Mouse (Mus musculus) bone marrow, adult 2 months (tissue): ENCODE data around the gene Brpf3. TPM values are rescaled to one million over a fixed set of nuclear protein-coding genes. Genes with fewer than 3 reads are reported as not detected.
"Not testable (repeated sequence)": the region's sequence is repeated elsewhere in the genome, so short reads cannot be mapped to it uniquely, and the experiment has no call there.

ENCODE experiments used
- H3K27ac ChIP-seq: fragments of 200-500 bp; 2 replicates; pipeline ENCODE4 v1.5.1; 2012; ENCODE audit warnings: low read depth, mild to moderate bottlenecking, control low read depth, inconsistent platforms, low read length; ENCODE audit not compliant: control insufficient read depth, poor library complexity, insufficient read depth
- H3K4me1 ChIP-seq: fragments of 200-500 bp; 2 replicates; pipeline ENCODE4 v1.6.1; 2011; ENCODE audit warnings: low read length; ENCODE audit not compliant: control insufficient read depth, insufficient read depth
- H3K4me3 ChIP-seq: fragments of 200-500 bp; replicated peaks from 2 replicates; pipeline ENCODE3; 2011; ENCODE audit warnings: mild to moderate bottlenecking, low read depth, low read length, control low read depth; ENCODE audit not compliant: control insufficient read depth
- CTCF ChIP-seq: fragments of 200-500 bp; IDR thresholded peaks from 2 replicates; pipeline ENCODE4 v1.5.1; 2011; ENCODE audit warnings: low read length, control low read depth; ENCODE audit not compliant: control insufficient read depth, insufficient read depth
- POLR2A ChIP-seq: fragments of 200-500 bp; IDR thresholded peaks from 2 replicates; pipeline ENCODE4 v1.6.1; 2011; ENCODE audit warnings: low read depth, mild to moderate bottlenecking, control low read depth, low read length, borderline replicate concordance; ENCODE audit not compliant: control insufficient read depth
- WGBS: fragments of 180-500 bp; shearing (Covaris S2); methylation state at CpG from one replicate; pipeline ENCODE4 v1.1.7; 2018; 5-methylcytosine and 5-hydroxymethylcytosine counted together
- polyA plus RNA-seq: library from polyadenylated mRNA; stranded (reverse); fragments of >200 nt; gene quantifications from 2 replicates; pipeline ENCODE4 v1.2.4, GENCODE M21; 2011; ENCODE audit warnings: low replicate concordance; ENCODE audit not compliant: missing spikeins, insufficient read depth, insufficient read length

Brpf3 gene
- polyA plus RNA-seq, 1 experiment, result 133 TPM

DNA sequence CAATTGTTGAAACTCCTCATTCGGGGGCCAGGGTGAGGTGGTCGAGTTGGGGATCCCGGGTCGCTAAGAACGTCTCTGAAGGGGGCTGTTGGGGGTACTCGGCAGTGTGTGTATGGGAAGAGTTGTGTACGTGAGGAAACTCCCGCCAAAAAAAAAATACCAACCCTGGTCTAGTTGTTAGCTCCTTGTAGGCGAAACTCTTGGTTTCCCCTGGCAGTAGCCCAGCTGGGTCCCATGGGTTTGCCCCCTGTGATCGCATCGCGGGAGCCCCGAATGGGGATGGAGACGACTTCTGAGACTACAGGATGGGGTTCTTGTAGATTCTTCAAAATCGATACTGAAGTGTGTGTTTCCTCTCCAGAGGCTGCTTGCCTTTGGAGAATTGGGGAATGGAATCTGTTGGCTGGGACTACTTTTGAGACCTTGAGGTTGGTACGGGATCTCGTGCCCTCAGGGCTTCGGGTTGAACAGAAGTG is 1.2 kb downstream of the Brpf3 start:
- Histone ChIP-seq H3K4me3 (peak overlapping the region; percentile 91), H3K27ac (peak overlapping the region; percentile 69), H3K4me1 (no peaks in the 10 kb centered on the region)
- WGBS, result 1% methylated on average over 18 of the region's 18 CpGs
- TF ChIP-seq POLR2A (no peak), CTCF (no peak)

DNA sequence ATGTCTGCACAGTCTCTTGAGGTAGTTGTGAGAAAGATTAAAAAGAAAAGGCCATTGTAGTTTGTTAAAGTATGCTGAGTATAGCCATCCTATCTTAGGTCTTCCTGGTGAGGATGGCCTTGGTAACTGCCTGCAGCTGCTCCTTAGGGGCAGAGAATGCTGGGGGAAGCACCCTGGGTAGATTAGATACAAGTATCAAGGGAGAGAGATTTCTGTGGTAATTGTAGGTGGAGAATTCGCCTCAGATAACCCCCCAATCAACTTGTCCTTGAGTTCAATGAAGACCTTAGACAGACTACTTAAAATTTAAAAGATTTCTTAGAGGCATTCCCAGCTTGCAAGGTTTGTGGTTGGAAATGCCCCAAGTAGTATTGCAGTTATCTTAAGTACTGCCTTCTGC is 2.4 kb downstream of the Brpf3 start:
- TF ChIP-seq CTCF (no peak), POLR2A (no peak)
- Histone ChIP-seq H3K4me1 (no peaks in the 10 kb centered on the region), H3K4me3 (no peak overlapping the region), H3K27ac (no peak overlapping the region)
- whole genome bisulfite sequencing, result 67% methylated on average over 1 of the region's 1 CpGs

DNA sequence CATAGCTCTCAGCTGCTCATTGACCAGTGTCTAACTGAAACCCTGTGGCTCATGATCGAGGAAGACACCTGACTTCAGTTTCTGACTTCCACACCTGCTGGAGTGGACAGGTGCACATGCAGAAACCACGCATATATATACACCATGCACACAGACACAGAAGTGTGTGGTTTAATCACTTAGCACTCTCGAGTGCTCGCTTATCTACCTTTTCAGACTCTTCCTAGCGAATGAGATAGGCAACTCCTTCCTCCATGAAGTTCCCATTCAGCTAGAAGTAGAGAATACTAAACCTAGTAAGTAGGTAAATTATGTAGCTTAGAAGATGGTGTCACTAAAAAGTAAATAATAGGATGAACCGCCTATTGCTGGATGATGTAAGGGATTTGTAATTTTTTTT is 4.1 kb downstream of the Brpf3 start:
- WGBS, result 73% methylated on average over 6 of the region's 6 CpGs
- peaks cover 5% of the 10 kb centered on the region for H3K4me1 ChIP-seq
- TF ChIP-seq POLR2A (no peak), CTCF (no peak)
- no peak overlapping the region for H3K4me3 ChIP-seq
- H3K27ac ChIP-seq, result no peak overlapping the region

DNA sequence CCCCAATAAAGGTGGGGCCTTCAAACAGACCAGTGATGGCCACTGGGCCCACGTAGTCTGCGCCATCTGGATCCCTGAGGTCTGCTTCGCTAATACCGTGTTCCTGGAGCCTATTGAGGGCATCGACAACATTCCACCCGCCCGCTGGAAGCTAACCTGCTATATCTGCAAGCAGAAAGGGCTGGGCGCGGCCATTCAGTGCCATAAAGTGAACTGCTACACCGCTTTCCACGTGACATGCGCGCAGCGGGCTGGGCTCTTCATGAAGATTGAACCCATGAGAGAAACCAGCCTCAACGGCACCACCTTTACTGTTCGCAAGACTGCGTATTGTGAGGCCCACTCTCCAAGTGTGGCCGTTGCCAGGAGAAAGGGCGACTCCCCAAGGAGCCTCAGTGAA is 5.9 kb downstream of the Brpf3 start:
- 97% methylated on average over 19 of the region's 19 CpGs for WGBS
- Histone ChIP-seq H3K27ac (no peak overlapping the region), H3K4me1 (peaks cover 5% of the 10 kb centered on the region), H3K4me3 (no peak overlapping the region)
- TF ChIP-seq POLR2A (no peak), CTCF (no peak)

DNA sequence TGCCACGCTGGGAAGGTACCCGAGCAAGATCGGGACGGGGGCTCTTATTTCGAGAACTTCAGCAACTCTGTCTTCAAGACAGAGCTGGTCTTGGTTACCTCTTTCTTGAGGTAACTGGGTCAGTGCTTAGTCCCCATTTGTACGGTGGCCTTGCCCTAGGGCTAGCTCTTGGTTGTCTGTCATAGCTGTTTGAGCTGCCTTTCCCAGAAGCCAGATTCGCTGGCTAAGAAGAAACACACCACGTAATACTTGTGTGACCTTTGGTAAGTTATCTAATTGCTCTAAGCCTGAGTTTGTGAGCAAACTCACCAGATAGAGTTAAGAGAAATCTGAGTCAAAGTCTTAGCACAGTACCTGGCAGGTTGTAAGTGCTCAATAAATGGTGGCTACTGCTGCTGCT is 7.8 kb downstream of the Brpf3 start:
- Histone ChIP-seq H3K4me3 (no peak overlapping the region), H3K4me1 (peaks cover 5% of the 10 kb centered on the region), H3K27ac (peak overlapping the region; percentile 73)
- no peak for TF ChIP-seq CTCF
- no peak for TF ChIP-seq POLR2A
- WGBS, result 92% methylated on average over 8 of the region's 8 CpGs

DNA sequence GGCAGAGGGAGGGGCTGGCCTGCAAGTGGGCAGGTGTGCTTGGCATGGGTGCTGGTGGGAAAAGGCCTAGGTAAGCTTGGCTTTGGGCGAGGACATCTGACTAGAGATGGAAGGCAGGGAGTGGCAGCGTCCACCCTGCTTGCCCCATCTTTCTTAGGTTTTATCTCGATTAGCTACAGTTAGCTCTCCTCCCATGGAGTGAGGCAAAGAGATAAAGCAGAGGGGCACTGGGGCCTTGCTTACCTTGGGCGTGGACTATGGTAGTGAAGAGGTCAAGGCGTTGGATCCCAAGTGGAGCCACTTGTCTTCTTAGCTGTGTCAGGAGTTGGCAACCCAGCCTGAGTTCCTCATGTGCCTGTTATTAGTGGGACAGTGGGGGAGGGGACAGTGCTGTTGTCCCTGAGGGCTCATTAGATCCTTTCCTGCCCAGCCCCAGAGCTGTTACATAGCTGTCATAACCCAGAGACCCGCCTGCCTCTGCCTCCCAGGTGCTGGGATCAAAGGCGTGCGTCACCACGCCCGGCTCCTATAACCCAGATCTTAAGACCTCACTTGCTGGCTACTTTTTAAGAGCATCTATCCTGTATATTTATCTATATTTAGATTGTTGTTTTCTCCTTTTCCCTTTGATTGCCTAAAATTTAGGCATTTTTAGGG is 8.4 kb downstream of the Brpf3 start:
- TF ChIP-seq CTCF (no peak), POLR2A (no peak)
- Histone ChIP-seq H3K4me3 (no peak overlapping the region), H3K4me1 (peaks cover 5% of the 10 kb centered on the region), H3K27ac (peak overlapping the region; percentile 73)
- 66% methylated on average over 10 of the region's 10 CpGs for WGBS

DNA sequence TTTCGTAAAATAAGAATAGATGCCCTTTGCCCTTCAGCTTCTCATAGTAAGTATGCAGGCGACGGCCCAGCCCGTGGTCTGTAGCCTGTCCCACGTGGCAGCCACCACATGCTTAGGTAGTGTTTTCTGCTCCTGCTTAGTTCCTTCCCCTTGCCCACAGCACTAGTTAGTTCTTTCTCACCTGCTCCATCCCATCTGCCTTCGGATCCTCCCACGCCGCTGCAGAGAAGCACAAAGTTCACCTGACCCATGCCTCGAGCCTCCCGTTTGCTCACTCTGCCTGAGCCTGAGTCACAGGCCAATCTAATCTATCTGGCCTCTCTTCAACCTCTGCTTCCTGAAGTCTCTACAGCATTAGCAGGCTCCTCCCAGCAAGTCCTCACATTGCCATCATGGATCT is 11.5 kb downstream of the Brpf3 start:
- H3K27ac ChIP-seq, result no peak overlapping the region
- H3K4me3 ChIP-seq, result no peak overlapping the region
- peaks cover 5% of the 10 kb centered on the region for H3K4me1 ChIP-seq
- no peak for TF ChIP-seq POLR2A
- TF ChIP-seq CTCF, result no peak
- 88% methylated on average over 10 of the region's 10 CpGs for WGBS

DNA sequence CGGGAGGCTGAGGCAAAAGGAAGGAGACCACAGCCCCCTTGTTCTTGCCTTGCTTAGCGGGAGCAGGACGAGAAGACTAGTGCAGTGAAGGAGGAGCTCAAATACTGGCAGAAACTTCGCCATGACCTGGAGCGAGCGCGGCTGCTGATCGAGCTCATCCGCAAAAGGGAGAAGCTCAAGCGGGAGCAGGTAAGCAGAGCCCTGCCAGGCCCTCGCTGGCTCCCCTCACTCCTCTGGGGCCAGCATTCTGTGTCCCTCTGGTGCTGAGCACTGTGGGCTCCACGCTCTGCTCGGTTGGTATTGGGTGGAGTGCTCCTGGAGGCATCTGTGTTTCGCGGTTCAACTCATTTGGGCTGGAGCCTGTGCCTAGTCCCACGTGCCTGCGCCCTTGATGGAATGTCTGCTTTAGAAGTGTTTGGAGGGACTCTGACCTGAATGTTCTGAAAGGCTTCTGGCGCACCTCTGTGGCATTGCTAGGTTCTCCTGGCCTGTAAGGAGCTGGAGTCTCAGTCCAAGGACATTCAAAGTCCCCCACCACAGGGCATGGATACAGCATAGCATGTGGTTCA is 13.7 kb downstream of the Brpf3 start:
- Histone ChIP-seq H3K4me1 (no peaks in the 10 kb centered on the region; the same call in 1 of the 2 replicates), H3K27ac (no peak overlapping the region), H3K4me3 (no peak overlapping the region)
- TF ChIP-seq CTCF, result no peak
- TF ChIP-seq POLR2A, result no peak
- 92% methylated on average over 18 of the region's 18 CpGs for WGBS

DNA sequence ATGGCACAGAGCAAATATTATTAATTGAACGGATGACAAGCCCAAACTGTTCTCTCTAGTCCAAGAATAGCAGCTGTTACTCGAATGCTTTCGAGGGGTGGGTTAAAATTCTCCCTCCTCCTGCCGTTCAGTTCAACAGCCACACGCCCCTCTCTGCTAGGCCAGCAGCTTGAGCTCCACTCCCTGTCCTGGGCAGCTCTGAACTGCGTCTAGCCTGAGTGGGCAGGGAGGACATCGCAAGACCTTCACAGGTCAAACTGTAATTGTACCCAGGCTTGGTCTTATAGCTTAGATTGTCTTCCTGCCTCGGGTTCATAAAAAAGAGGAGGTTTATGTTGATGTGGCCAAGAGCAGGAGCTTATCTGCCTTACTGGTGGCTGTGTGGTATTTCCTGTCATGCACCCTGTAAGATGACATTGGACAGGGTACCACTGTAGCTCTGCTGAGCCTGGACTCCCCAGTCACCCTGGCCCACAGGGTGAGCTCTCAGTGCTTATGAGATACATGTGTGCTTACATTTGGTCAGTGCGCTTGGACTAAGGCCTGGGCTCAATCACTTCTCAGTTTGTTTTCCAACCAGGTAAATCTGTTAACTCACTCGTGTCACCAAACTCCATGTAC is 14.6 kb downstream of the Brpf3 start:
- Histone ChIP-seq H3K4me3 (no peak overlapping the region), H3K27ac (no peak overlapping the region), H3K4me1 (no peaks in the 10 kb centered on the region)
- TF ChIP-seq POLR2A, result no peak
- TF ChIP-seq CTCF, result no peak
- WGBS, result 78% methylated on average over 10 of the region's 10 CpGs

DNA sequence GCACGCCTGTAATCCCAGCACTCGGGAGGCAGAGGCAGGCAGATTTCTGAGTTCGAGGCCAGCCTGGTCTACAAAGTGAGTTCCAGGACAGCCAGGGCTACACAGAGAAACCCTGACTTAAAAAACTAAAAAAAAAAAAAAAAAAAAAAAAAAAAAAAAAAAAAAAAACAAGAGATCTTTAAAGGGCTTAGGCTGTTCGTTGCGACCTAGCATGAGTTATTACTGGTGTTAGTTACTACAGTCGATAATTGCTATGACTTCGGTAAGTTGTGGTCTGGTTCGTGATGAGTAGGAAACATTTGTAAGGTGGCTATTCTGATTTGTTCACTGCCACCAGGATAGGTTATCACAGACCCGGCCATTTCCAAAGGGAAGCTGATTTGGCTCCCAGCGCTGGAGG is 15.4 kb downstream of the Brpf3 start:
- H3K27ac ChIP-seq, H3K4me3 ChIP-seq, H3K4me1 ChIP-seq: not testable (repeated sequence)
- 91% methylated on average over 10 of the region's 10 CpGs for WGBS
